Mouse (Mus musculus): Measurements from ENCODE around the gene Phldb2. TPM values are rescaled to one million over a fixed set of nuclear protein-coding genes. Genes with fewer than 3 reads are reported as not detected.

Phldb2 gene
- polyA plus RNA-seq, 1 experiment from 2014 or later, result 49.3 TPM

DNA sequence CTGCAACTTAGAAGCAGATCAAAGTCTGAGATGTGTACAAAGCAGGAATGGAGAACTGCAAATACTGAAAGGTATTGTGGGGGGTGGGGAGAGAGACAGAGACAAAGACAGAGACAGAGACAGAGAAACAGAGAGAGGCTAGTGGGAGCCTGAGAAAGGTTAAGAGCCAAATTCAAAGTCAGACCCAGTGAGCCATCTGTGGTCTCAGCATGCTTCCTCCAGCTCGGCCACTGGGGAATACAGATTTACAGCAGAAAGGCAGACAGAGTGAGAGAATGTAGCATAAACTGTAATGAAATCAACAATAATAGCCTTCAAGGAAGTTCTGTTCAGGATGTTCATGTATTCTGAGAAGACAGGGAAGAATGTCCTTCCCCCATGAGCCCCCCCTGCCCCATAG, 239.5 kb downstream of the Phldb2 start:
- no peak overlapping the region for H3K27ac ChIP-seq (replicated peaks; ENCODE audit: low read depth, low read length)
- no peaks in the 10 kb centered on the region for H3K4me1 ChIP-seq (ENCODE audit: control insufficient read depth, insufficient read depth, low read length)

DNA sequence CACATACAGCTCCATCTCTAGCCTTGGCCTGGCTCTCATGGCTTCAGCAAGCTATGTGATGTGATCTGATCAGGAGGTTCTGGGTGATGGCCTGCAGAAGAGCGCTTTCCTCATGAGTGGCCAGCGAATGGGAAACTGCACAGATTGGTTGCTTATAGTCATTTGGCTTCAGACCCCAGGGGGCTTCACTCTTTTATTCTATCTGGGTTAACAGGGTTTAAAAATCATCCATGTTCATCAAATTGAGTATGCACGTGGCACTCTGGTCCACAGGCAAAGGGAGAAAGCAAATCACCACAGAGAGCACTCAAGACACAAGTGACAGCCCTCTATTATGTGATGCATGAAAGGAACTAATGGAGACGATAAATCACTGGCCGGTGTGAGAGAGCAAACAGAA, 240.1 kb downstream of the Phldb2 start:
- no peak overlapping the region for H3K4me2 ChIP-seq (ENCODE audit: low read depth, severe bottlenecking)
- H3K9me3 ChIP-seq (ENCODE audit: control insufficient read depth, low read length), result no peaks in the 10 kb centered on the region
- no peak overlapping the region for H3K9ac ChIP-seq (ENCODE audit: low read length)
- H3K4me3 ChIP-seq (ENCODE audit: low read depth, low read length), result no peak overlapping the region
- ATAC-seq (ENCODE audit: insufficient number of reproducible peaks, low FRiP score, low TSS enrichment, low read depth) (no peak), DNase-seq (ENCODE audit: low spot score) (no peak)
- WGBS, result 92% methylated on average over 5 of the region's 5 CpGs
- no peaks in the 10 kb centered on the region for H3K27me3 ChIP-seq (ENCODE audit: control insufficient read depth, insufficient read depth, low read length)
- no peak overlapping the region for H3K27ac ChIP-seq (replicated peaks; ENCODE audit: low read depth, low read length)
- H3K36me3 ChIP-seq (ENCODE audit: control insufficient read depth, insufficient read depth, low read length), result no peaks in the 10 kb centered on the region
- no peaks in the 10 kb centered on the region for H3K4me1 ChIP-seq (ENCODE audit: control insufficient read depth, insufficient read depth, low read length)

More for the DNA sequence above, 239.5 kb downstream of the Phldb2 start:
- WGBS, result 71% methylated on average over 1 of the region's 1 CpGs
- Histone ChIP-seq H3K9me3 (ENCODE audit: control insufficient read depth, low read length) (no peaks in the 10 kb centered on the region), H3K9ac (ENCODE audit: low read length) (no peak overlapping the region), H3K36me3 (ENCODE audit: control insufficient read depth, insufficient read depth, low read length) (no peaks in the 10 kb centered on the region), H3K4me2 (ENCODE audit: low read depth, severe bottlenecking) (no peak overlapping the region), H3K27me3 (ENCODE audit: control insufficient read depth, insufficient read depth, low read length) (no peaks in the 10 kb centered on the region), H3K4me3 (ENCODE audit: low read depth, low read length) (no peak overlapping the region)
- DNase-seq (ENCODE audit: low spot score) (no peak), ATAC-seq (ENCODE audit: insufficient number of reproducible peaks, low FRiP score, low TSS enrichment, low read depth) (no peak)

- 0 out of 2 replicates have a peak, but pooled peaks have one; percentile 17 for ATAC-seq (ENCODE audit: insufficient number of reproducible peaks, low FRiP score, low TSS enrichment, low read depth)
These were observed 242.1 kb downstream of the Phldb2 start for GRCm38 (mm10) chr16:45711263-45711662.

DNA sequence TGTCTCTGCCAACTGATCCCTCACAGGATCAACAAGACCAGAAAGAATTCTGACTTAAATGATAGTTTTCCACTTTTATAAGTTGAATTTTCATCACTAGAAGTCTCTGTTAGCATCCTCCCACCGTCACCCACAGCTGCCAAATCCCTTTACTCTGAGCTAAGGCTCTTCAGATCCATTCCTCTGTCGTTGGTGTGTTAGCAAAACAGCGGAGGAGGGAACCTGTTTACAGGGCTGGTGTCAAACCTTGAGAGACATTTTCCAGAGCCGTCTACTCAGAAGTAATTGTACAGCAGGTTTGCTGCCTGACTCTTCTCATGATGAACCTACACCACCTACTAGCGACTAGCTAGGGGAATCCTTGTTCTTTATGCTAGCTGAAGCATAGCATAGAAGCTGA, 254.1 kb downstream of the Phldb2 start:
- Histone ChIP-seq H3K4me1 (ENCODE audit: control insufficient read depth, insufficient read depth, low read length) (no peaks in the 10 kb centered on the region), H3K27ac (replicated peaks; ENCODE audit: low read depth, low read length) (no peak overlapping the region), H3K4me2 (ENCODE audit: low read depth, severe bottlenecking) (no peak overlapping the region), H3K9ac (ENCODE audit: low read length) (no peak overlapping the region), H3K4me3 (ENCODE audit: low read depth, low read length) (no peak overlapping the region), H3K27me3 (ENCODE audit: control insufficient read depth, insufficient read depth, low read length) (no peaks in the 10 kb centered on the region), H3K9me3 (ENCODE audit: control insufficient read depth, low read length) (no peaks in the 10 kb centered on the region), H3K36me3 (ENCODE audit: control insufficient read depth, insufficient read depth, low read length) (no peaks in the 10 kb centered on the region)
- 51% methylated on average over 5 of the region's 5 CpGs for WGBS
- no peak for DNase-seq (ENCODE audit: low spot score)
- ATAC-seq (ENCODE audit: insufficient number of reproducible peaks, low FRiP score, low TSS enrichment, low read depth), result no peak

More at GRCm38 (mm10) chr16:45711263-45711662, 242.1 kb downstream of the Phldb2 start:
- DNase-seq (ENCODE audit: low spot score), result peak; percentile 25
- Histone ChIP-seq H3K4me2 (ENCODE audit: low read depth, severe bottlenecking) (no peak overlapping the region), H3K9me3 (ENCODE audit: control insufficient read depth, low read length) (no peaks in the 10 kb centered on the region), H3K9ac (ENCODE audit: low read length) (no peak overlapping the region), H3K27me3 (ENCODE audit: control insufficient read depth, insufficient read depth, low read length) (no peaks in the 10 kb centered on the region), H3K4me3 (ENCODE audit: low read depth, low read length) (no peak overlapping the region), H3K27ac (replicated peaks; ENCODE audit: low read depth, low read length) (no peak overlapping the region), H3K4me1 (ENCODE audit: control insufficient read depth, insufficient read depth, low read length) (no peaks in the 10 kb centered on the region), H3K36me3 (ENCODE audit: control insufficient read depth, insufficient read depth, low read length) (no peaks in the 10 kb centered on the region)
- 77% methylated on average over 7 of the region's 7 CpGs for WGBS

GRCm38 (mm10) chr16:45697996-45698395, 255.4 kb downstream of the Phldb2 start:
- no peaks in the 10 kb centered on the region for H3K27me3 ChIP-seq (ENCODE audit: control insufficient read depth, insufficient read depth, low read length)
- H3K27ac ChIP-seq (replicated peaks; ENCODE audit: low read depth, low read length), result no peak overlapping the region
- ATAC-seq (ENCODE audit: insufficient number of reproducible peaks, low FRiP score, low TSS enrichment, low read depth) (no peak), DNase-seq (ENCODE audit: low spot score) (no peak)
- no peaks in the 10 kb centered on the region for H3K36me3 ChIP-seq (ENCODE audit: control insufficient read depth, insufficient read depth, low read length)
- H3K4me3 ChIP-seq (ENCODE audit: low read depth, low read length), result no peak overlapping the region
- 82% methylated on average over 6 of the region's 6 CpGs for WGBS
- H3K4me1 ChIP-seq (ENCODE audit: control insufficient read depth, insufficient read depth, low read length), result no peaks in the 10 kb centered on the region
- no peak overlapping the region for H3K9ac ChIP-seq (ENCODE audit: low read length)
- no peaks in the 10 kb centered on the region for H3K9me3 ChIP-seq (ENCODE audit: control insufficient read depth, low read length)
- no peak overlapping the region for H3K4me2 ChIP-seq (ENCODE audit: low read depth, severe bottlenecking)

Other genes with a start within 250 kb of the Phldb2 start
- gene Tagln3, start 229.0 kb downstream of the Phldb2 start, polyA plus RNA-seq (2014; fragmentation: Nextera tagmentation; extraction: Ambion mirVana), result 29.2 and 30.2 TPM in 2 replicates
- gene Abhd10, start 210.6 kb downstream of the Phldb2 start, polyA plus RNA-seq (2014; fragmentation: Nextera tagmentation; extraction: Ambion mirVana), result 33.6 and 39.5 TPM in 2 replicates
- 0.91 and 1.2 TPM in 2 replicates for gene Plcxd2, start 56.6 kb upstream of the Phldb2 start, polyA plus RNA-seq (2014; fragmentation: Nextera tagmentation; extraction: Ambion mirVana)
- gene Cd96, start 166.7 kb upstream of the Phldb2 start, polyA plus RNA-seq (2014; fragmentation: Nextera tagmentation; extraction: Ambion mirVana), result 0.17 TPM in 1 of 2 replicates, not detected in the other
- gene Gm4737, start 201.5 kb upstream of the Phldb2 start, polyA plus RNA-seq (2014; fragmentation: Nextera tagmentation; extraction: Ambion mirVana), result 5.0 and 5.4 TPM in 2 replicates

Data from limb, embryonic 11.5 days (tissue).